Mouse (Mus musculus) cerebellum, adult 2 months (tissue): Measurements from ENCODE around the gene Tor3a. TPM values are rescaled to one million over a fixed set of nuclear protein-coding genes. Genes with fewer than 3 reads are reported as not detected.
A peak's percentile ranks its signal among the peaks of the same experiment; 100 is the strongest.

Experiments
- DNase-seq, 2 experiments: peaks; one replicate each; pipeline ENCODE4 v3.0.0; 2021
- H3K27ac ChIP-seq: fragments of 200-500 bp; 2 replicates; pipeline ENCODE4 v1.5.1; 2012; ENCODE audit warnings: low read length, control low read depth, inconsistent platforms; ENCODE audit not compliant: insufficient read depth
- H3K27me3 ChIP-seq: fragments of 200-500 bp; 2 replicates; pipeline ENCODE4 v1.6.1; 2012; ENCODE audit warnings: inconsistent platforms, mild to moderate bottlenecking, low read length, moderate library complexity; ENCODE audit not compliant: control insufficient read depth, insufficient read depth
- H3K4me1 ChIP-seq: fragments of 200-500 bp; 2 replicates; pipeline ENCODE4 v1.6.1; 2011; ENCODE audit warnings: low read length; ENCODE audit not compliant: control insufficient read depth, insufficient read depth
- H3K4me3 ChIP-seq: fragments of 200-500 bp; replicated peaks from 2 replicates; pipeline ENCODE3; 2011; ENCODE audit warnings: mild to moderate bottlenecking, low read depth, low read length, control low read depth; ENCODE audit not compliant: insufficient read depth
- CTCF ChIP-seq: fragments of 200-500 bp; IDR thresholded peaks from 2 replicates; pipeline ENCODE4 v1.5.1; 2011; ENCODE audit warnings: low read depth, mild to moderate bottlenecking, control low read depth, low read length, moderate library complexity, borderline replicate concordance; ENCODE audit not compliant: insufficient read depth
- POLR2A ChIP-seq: fragments of 200-500 bp; IDR thresholded peaks from 2 replicates; pipeline ENCODE4 v1.6.1; 2011; ENCODE audit warnings: low read length, control low read depth, borderline replicate concordance; ENCODE audit not compliant: insufficient read depth
- WGBS: fragments of 180-500 bp; shearing (Covaris S2); methylation state at CpG from one replicate; pipeline ENCODE4 v1.1.7; 2018; 5-methylcytosine and 5-hydroxymethylcytosine counted together
- polyA plus RNA-seq: library from polyadenylated mRNA; depleted of rRNA; stranded (reverse); fragments of >200 nt; gene quantifications from 2 replicates; pipeline ENCODE4 v1.2.3, GENCODE M21; 2012

The Tor3a gene
- polyA plus RNA-seq, 1 experiment = 6.1 TPM

DNA sequence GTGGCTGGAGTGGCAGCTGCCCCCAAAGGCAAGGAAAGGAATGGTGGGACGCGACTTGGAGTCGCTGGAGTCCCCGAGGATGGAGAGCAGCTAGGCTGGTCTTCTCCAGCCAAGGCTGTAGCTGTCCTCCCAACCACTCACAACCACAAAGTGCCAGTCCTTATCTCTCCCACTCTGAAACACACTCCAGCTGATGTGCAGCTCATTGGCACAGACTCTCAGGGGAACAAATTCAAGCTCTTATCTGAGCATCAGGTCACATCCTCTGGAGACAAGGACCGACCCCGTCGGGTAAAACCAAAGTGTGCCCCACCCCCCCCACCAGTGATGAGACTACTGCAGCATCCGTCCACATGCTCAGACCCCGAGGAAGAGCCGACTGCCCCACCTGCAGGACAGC lies 32.3 kb downstream of the Tor3a start:
- H3K4me3 ChIP-seq = no peak overlapping the region
- TF ChIP-seq CTCF = no peak
- no peak overlapping the region for H3K27ac ChIP-seq
- WGBS = 81% methylated on average over 10 of the region's 10 CpGs
- no peak for DNase-seq
- H3K27me3 ChIP-seq = no peaks in the 10 kb centered on the region
- H3K4me1 ChIP-seq = peaks cover 21% of the 10 kb centered on the region

DNA sequence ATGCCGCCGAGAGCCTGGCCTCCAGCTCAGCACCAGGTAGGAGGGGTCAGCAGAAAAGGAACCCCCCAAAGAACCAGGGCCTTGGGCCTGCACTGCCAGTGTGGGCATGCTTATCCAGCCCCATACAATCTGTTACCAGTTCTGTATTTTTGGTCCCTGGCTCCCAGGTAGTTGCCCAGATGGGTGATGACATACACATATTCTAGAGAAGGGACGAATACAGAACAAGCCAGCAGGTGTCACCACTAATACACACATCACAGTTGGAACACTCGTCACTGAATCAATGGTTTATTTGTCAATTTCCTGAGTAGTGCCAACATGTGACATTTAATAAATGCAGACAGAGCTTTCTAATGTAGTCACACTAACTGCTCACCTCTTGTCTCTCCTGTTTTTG lies 33.6 kb downstream of the Tor3a start:
- TF ChIP-seq CTCF (peak; percentile 45; the same call in 1 of the 2 replicates), POLR2A (no peak)
- H3K4me1 ChIP-seq = peaks cover 12% of the 10 kb centered on the region
- H3K27me3 ChIP-seq = no peaks in the 10 kb centered on the region
- 41% methylated on average over 4 of the region's 4 CpGs for WGBS
- DNase-seq = peak in 1 of 2 experiments; percentile 61
- H3K4me3 ChIP-seq = no peak overlapping the region
- H3K27ac ChIP-seq = no peak overlapping the region

DNA sequence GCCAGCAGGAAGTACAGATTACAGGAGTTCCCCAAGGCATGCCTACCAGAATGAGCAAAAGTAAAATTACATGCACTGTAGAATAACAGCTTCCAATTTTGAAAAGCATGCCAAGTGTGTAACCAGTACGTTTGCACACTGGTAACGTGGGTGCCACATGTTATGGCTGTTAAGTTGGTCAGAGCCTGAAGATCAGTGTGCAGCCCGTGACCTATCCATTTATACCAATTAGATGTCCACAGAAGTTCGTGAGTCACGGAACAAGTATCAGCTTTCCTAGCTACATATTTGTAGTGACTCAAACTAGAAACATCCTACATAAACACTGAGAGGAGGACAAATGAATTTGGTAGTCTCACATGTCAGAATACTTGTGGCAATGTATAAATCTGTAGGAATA lies 34.7 kb downstream of the Tor3a start:
- 86% methylated on average over 5 of the region's 5 CpGs for WGBS
- TF ChIP-seq CTCF (no peak), POLR2A (no peak)

DNA sequence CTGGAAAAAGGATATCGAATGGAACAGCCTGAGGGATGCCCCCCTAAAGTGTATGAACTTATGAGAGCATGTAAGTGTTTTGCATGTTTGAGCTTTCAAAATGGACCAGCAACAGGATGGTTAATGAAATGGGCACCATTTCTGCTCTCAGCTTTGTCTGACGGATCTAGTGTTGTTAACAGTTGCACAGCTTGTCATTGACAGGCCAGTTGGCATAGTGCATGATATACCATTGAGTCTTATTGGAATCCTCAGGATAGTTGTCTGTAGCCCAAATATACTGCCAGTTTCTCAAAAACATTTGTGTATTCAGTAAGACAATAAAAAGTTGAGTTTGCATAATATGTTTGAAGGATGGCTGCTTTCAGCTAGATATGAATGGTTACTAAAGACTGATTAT lies 39.0 kb downstream of the Tor3a start:
- no peak for DNase-seq
- H3K27ac ChIP-seq = no peak overlapping the region
- H3K4me1 ChIP-seq = no peaks in the 10 kb centered on the region
- no peak overlapping the region for H3K4me3 ChIP-seq
- TF ChIP-seq CTCF (no peak), POLR2A (no peak)
- 65% methylated on average over 2 of the region's 2 CpGs for WGBS
- no peaks in the 10 kb centered on the region for H3K27me3 ChIP-seq

More for the DNA sequence above, 34.7 kb downstream of the Tor3a start:
- H3K4me1 ChIP-seq = peaks cover 7% of the 10 kb centered on the region
- no peak overlapping the region for H3K4me3 ChIP-seq
- no peaks in the 10 kb centered on the region for H3K27me3 ChIP-seq
- H3K27ac ChIP-seq = no peak overlapping the region
- no peak for DNase-seq

DNA sequence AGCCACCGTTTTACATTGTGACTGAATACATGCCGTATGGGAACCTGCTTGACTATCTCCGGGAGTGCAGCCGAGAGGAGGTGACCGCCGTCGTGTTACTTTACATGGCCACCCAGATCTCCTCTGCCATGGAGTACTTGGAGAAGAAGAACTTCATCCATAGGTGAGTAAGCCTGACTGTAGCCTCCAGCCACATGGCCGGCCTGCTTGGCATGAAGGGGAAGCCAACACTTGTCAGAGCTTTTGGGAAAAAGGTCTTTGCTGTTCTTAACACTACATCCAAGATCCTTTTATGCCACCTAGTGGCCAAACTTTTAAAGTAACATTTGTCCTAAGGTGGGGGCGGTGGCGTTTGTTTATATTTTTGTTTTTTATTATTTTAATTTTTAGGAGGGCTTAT lies 41.1 kb downstream of the Tor3a start:
- H3K27ac ChIP-seq = no peak overlapping the region
- WGBS = 70% methylated on average over 10 of the region's 10 CpGs
- peak; percentile 54 to 67 for DNase-seq
- no peaks in the 10 kb centered on the region for H3K27me3 ChIP-seq
- no peaks in the 10 kb centered on the region; the same call in 1 of the 2 replicates for H3K4me1 ChIP-seq
- H3K4me3 ChIP-seq = no peak overlapping the region
- TF ChIP-seq POLR2A = no peak
- peak; percentile 47; the same call in 1 of the 2 replicates for TF ChIP-seq CTCF

DNA sequence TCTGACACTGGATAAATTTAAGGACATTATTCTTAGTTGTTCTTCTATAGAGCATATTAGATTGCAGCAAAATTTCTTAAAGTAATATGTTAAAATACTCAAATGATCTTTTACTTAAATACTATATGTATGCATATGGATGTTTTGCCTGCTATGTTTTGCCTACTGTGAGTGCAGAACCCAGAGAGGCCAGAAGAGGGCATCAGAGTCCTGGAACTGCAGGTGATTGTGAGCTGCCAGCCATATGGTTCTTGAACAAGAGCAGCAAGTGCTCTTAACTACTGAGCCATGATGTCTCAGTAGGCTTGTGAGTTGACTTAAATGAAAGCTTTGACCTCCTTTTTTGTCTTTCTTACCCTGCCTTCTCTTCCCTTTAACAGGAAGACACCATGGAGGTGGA lies 43.2 kb downstream of the Tor3a start:
- no peak for DNase-seq
- Histone ChIP-seq H3K4me3 (no peak overlapping the region), H3K27ac (no peak overlapping the region), H3K4me1 (no peaks in the 10 kb centered on the region; the same call in 1 of the 2 replicates), H3K27me3 (no peaks in the 10 kb centered on the region)
- TF ChIP-seq CTCF = peak; percentile 28; the same call in 1 of the 2 replicates
- no peak for TF ChIP-seq POLR2A

DNA sequence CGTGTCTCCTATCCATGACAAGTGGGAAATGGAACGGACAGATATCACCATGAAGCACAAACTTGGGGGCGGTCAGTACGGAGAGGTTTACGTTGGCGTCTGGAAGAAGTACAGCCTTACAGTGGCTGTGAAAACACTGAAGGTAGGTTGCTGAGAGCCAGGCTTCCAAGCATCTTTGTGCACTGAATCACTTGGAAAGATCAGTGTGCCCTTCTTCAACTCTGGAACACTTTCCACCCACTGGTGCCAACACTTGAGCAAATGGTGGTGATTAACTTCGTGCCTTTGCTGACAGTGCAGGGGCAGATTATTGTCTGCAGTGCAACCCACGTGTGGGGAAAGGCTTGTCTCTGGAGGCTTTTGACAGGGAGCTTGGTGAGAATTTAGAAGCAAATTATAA lies 44.2 kb downstream of the Tor3a start:
- 87% methylated on average over 8 of the region's 8 CpGs for WGBS

DNA sequence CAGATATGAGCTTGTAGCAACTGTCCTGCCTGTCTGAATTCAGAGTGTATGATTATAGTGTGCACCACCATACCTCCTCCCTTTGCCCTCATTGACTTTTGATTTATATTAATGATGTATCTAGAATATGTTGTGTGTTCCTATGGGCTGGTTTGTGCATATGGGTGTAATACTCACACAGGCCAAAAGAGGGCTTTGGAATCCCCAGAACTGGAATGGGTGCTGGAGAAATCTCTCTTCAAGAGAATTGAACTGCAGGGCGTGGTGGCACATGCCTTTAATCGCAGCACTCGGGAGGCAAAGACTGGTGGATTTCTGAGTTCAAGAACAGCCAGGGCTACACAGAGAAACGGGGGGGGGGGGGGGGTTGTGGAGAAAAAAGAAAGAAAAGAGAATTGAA lies 47.4 kb downstream of the Tor3a start:
- H3K4me3 ChIP-seq = no peak overlapping the region
- DNase-seq = no peak
- 87% methylated on average over 4 of the region's 4 CpGs for WGBS
- TF ChIP-seq POLR2A (no peak), CTCF (no peak)
- H3K27ac ChIP-seq = no peak overlapping the region
- H3K4me1 ChIP-seq = no peaks in the 10 kb centered on the region; the same call in 1 of the 2 replicates
- H3K27me3 ChIP-seq = no peaks in the 10 kb centered on the region

More for the DNA sequence above, 44.2 kb downstream of the Tor3a start:
- Histone ChIP-seq H3K4me3 (no peak overlapping the region), H3K27ac (no peak overlapping the region), H3K27me3 (no peaks in the 10 kb centered on the region), H3K4me1 (no peaks in the 10 kb centered on the region; the same call in 1 of the 2 replicates)
- TF ChIP-seq CTCF = no peak
- TF ChIP-seq POLR2A = no peak
- no peak for DNase-seq

DNA sequence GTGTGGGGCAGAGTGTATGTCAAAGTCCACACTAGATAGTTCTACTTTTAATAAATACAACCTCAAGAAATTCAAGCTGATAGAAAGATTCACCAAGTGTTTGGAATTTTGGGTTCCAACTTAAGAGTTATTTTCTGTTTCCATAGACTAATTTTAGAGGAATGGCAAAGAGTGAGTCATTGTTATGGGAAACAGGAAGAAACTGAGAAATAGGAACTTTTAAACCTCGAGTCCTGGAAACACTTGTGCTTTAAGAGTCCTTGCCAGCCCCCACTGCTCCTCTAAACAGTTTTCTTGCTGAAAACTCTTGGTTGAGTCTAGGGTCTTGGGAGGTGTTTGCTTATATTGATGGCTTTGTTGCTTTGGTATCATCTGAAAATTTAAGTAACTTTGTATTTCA lies 49.9 kb downstream of the Tor3a start:
- Histone ChIP-seq H3K27ac (no peak overlapping the region), H3K4me3 (no peak overlapping the region), H3K4me1 (no peaks in the 10 kb centered on the region), H3K27me3 (no peaks in the 10 kb centered on the region)
- WGBS = 84% methylated on average over 1 of the region's 1 CpGs
- TF ChIP-seq CTCF (no peak), POLR2A (no peak)
- DNase-seq = no peak
